Mouse (Mus musculus) embryonic facial prominence, embryonic 10.5 days (tissue): ENCODE data around the gene Tmprss7. TPM values are rescaled to one million over a fixed set of nuclear protein-coding genes. Genes with fewer than 3 reads are reported as not detected.

ENCODE experiments used
- DNase-seq: peaks from one replicate; pipeline ENCODE4 v3.0.0-alpha.2; 2017; ENCODE audit warnings: low spot score
- H3K27ac ChIP-seq: fragments of 300-500 bp; sonication (generic); replicated peaks from 2 replicates; pipeline ENCODE4 v1.5.1; 2016; ENCODE audit warnings: mild to moderate bottlenecking
- H3K27me3 ChIP-seq: fragments of 300-500 bp; sonication (generic); replicated peaks from 2 replicates; pipeline ENCODE4 v1.6.1; 2016; ENCODE audit warnings: low read depth, mild to moderate bottlenecking; ENCODE audit not compliant: poor library complexity, severe bottlenecking
- H3K36me3 ChIP-seq: fragments of 300-500 bp; sonication (generic); replicated peaks from 2 replicates; pipeline ENCODE4 v1.6.1; 2016; ENCODE audit warnings: mild to moderate bottlenecking, moderate library complexity
- H3K4me1 ChIP-seq: fragments of 300-500 bp; sonication (generic); 2 replicates; pipeline ENCODE4 v1.6.1; 2016
- H3K4me3 ChIP-seq: fragments of 300-500 bp; sonication (generic); 2 replicates; pipeline ENCODE4 v1.5.1; 2016; ENCODE audit warnings: mild to moderate bottlenecking, moderate library complexity
- H3K9me3 ChIP-seq: fragments of 300-500 bp; sonication (generic); 2 replicates; pipeline ENCODE4 v1.6.1; 2016; ENCODE audit warnings: mild to moderate bottlenecking
- WGBS: fragments of 180-500 bp; shearing (Covaris S2); methylation state at CpG from one replicate; pipeline ENCODE4 v1.1.7; 2016; 5-methylcytosine and 5-hydroxymethylcytosine counted together
- polyA plus RNA-seq: library from polyadenylated mRNA; unstranded; fragments of >200 nt; fragmentation: Nextera tagmentation; extraction: Ambion mirVana; gene quantifications from 2 replicates; pipeline ENCODE4 v1.2.1, GENCODE M21; 2016

The Tmprss7 gene
- polyA plus RNA-seq, 1 experiment from 2014 or later, result 0.15 TPM

- no peak for DNase-seq
- Histone ChIP-seq H3K27ac (no peak overlapping the region), H3K27me3 (no peaks in the 10 kb centered on the region), H3K4me1 (no peaks in the 10 kb centered on the region), H3K9me3 (no peaks in the 10 kb centered on the region), H3K4me3 (no peak overlapping the region), H3K36me3 (peaks cover 78% of the 10 kb centered on the region)
- WGBS, result 83% methylated on average over 5 of the region's 5 CpGs
Observed at GRCm38 (mm10) chr16:45714489-45715150, 21.2 kb upstream of the Tmprss7 start.

DNA sequence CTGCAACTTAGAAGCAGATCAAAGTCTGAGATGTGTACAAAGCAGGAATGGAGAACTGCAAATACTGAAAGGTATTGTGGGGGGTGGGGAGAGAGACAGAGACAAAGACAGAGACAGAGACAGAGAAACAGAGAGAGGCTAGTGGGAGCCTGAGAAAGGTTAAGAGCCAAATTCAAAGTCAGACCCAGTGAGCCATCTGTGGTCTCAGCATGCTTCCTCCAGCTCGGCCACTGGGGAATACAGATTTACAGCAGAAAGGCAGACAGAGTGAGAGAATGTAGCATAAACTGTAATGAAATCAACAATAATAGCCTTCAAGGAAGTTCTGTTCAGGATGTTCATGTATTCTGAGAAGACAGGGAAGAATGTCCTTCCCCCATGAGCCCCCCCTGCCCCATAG is 20.4 kb upstream of the Tmprss7 start:
- no peak for DNase-seq
- peaks cover 72% of the 10 kb centered on the region for H3K36me3 ChIP-seq
- H3K4me3 ChIP-seq, result no peak overlapping the region
- no peaks in the 10 kb centered on the region for H3K9me3 ChIP-seq
- WGBS, result 71% methylated on average over 1 of the region's 1 CpGs
- no peak overlapping the region for H3K27ac ChIP-seq
- no peaks in the 10 kb centered on the region for H3K27me3 ChIP-seq
- H3K4me1 ChIP-seq, result no peaks in the 10 kb centered on the region

GRCm38 (mm10) chr16:45713261-45713660 is 19.8 kb upstream of the Tmprss7 start:
- Histone ChIP-seq H3K9me3 (no peaks in the 10 kb centered on the region), H3K36me3 (peaks cover 68% of the 10 kb centered on the region), H3K27ac (no peak overlapping the region), H3K4me3 (no peak overlapping the region), H3K27me3 (no peaks in the 10 kb centered on the region), H3K4me1 (no peaks in the 10 kb centered on the region)
- 88% methylated on average over 5 of the region's 5 CpGs for WGBS
- no peak for DNase-seq

DNA sequence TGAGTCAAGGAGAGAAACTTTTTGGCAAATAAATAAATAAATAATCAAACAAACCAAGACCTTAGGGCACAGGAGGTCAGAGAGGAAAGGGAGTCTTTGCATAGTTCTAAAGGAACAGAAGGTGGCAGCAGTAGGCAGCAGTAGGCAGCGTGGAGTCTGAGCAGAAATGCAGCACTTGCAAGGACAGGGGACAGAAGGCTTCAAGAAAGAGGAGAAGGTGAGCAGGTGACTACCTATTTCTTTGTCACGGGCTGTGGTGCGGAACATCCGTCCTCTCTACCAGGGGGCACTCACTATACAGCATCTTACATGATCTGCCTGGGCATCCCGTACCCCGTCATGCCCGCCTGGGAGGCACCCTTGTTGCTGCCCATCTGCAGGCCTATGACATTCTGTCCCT is 17.8 kb upstream of the Tmprss7 start:
- no peaks in the 10 kb centered on the region for H3K4me1 ChIP-seq
- no peaks in the 10 kb centered on the region for H3K27me3 ChIP-seq
- DNase-seq, result no peak
- H3K4me3 ChIP-seq, result no peak overlapping the region
- H3K36me3 ChIP-seq, result peaks cover 48% of the 10 kb centered on the region
- no peak overlapping the region for H3K27ac ChIP-seq
- H3K9me3 ChIP-seq, result no peaks in the 10 kb centered on the region
- WGBS, result 70% methylated on average over 7 of the region's 7 CpGs

- Histone ChIP-seq H3K4me1 (no peaks in the 10 kb centered on the region), H3K36me3 (no peaks in the 10 kb centered on the region), H3K27me3 (no peaks in the 10 kb centered on the region), H3K9me3 (no peaks in the 10 kb centered on the region), H3K27ac (no peak overlapping the region), H3K4me3 (no peak overlapping the region)
- 74% methylated on average over 5 of the region's 5 CpGs for WGBS
- DNase-seq, result no peak
Observed at GRCm38 (mm10) chr16:45699301-45699700, 5.8 kb upstream of the Tmprss7 start.

DNA sequence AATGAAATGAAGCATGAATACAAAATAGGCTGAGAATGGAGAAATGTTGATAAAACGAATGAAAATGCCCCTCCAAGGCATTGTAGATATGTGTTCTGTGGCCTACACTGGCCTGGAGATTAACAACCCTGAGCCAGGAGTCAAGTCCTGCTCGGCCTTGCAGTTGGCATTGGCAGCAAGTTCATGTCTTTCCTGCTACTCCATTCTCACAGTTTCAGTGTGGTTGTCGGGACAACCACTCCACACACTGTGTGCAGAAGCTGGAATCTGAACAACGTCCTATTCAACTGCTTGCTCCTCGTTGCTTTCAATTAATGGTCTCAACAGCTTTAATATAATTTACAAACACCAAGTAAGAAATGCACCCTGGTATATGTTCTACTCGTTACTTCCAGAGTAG is 4.5 kb upstream of the Tmprss7 start:
- Histone ChIP-seq H3K4me3 (no peak overlapping the region), H3K4me1 (no peaks in the 10 kb centered on the region), H3K9me3 (no peaks in the 10 kb centered on the region), H3K27me3 (no peaks in the 10 kb centered on the region), H3K36me3 (no peaks in the 10 kb centered on the region), H3K27ac (no peak overlapping the region)
- DNase-seq, result no peak
- 82% methylated on average over 6 of the region's 6 CpGs for WGBS

DNA sequence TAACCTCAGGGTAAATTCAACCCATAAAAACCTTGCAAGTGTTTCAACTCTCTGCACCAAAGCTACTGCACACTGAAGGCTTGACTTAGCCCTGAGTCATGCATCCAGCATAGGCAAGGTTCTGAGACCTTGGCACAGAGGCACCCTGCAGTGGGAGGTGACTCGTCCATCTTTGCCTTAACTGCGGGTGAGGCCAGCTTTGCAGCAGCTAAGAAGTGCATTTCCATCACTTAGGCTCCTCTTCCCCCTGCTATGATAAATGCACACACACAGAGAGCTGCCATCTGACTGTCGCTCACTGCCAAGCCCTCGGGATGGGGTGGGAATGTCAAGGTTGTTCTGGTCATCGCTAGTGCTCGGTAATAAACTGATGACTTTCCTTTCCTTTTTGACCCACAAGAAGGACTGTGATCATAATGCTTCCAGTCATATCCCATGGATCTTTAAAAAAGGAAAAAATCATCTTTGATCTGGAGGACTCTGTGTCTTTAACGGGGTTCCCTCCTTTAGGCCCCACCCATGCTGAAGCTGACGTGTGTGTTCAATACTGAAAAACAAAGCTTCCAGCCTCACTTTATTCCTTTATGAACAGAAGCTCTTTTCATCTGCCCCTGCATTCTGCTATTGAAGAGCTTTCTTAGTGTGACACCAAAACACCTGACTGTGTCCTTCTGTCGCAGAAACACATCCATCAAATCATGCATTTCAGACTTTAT is 2.1 kb upstream of the Tmprss7 start:
- Histone ChIP-seq H3K27ac (no peak overlapping the region), H3K27me3 (no peaks in the 10 kb centered on the region), H3K36me3 (no peaks in the 10 kb centered on the region), H3K9me3 (no peaks in the 10 kb centered on the region), H3K4me1 (peaks cover under 1% of the 10 kb centered on the region; the same call in 1 of the 2 replicates), H3K4me3 (no peak overlapping the region)
- 78% methylated on average over 9 of the region's 9 CpGs for WGBS
- DNase-seq, result no peak

DNA sequence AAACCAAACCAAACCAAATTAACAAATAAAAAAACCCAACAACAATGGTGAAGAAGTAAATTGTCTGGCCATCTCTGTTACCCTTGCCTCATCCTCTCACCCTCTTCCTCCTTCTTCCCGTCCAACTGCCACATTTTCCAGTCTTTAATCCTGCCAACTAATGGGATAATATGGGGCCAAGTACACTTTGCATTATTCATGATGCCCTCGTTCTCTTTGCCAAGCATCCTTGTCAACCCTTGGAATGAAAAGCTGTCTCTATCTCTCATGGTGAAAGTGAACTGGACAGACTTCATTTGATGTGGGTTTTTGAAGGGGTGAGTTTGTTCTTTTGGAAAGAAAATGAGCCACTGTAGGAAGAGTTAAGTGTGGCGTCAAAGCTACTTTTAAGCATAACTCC is 607 bp downstream of the Tmprss7 start:
- Histone ChIP-seq H3K27me3 (no peaks in the 10 kb centered on the region), H3K36me3 (no peaks in the 10 kb centered on the region), H3K4me1 (peaks cover 7% of the 10 kb centered on the region), H3K4me3 (no peak overlapping the region), H3K9me3 (no peaks in the 10 kb centered on the region), H3K27ac (no peak overlapping the region)
- 82% methylated on average over 3 of the region's 3 CpGs for WGBS
- no peak for DNase-seq

DNA sequence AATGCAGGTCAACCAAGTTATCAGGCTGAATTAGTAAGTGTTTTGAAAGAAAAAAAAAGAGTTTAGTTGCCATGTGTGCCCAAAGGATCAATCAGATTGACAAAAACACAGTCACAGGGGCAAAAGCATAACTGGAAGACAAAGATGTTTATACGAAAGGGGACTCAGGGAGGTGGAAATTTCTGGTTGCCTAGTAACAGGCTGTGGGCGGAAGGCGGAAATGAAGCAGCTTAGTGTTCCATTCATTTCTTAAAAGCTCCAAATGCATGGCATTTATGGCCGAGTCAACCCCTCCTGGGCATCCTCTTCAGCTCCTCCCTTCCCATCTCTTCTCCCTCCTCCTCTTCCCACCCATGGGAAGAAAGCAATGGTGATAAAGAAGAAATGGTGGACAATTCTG is 3.3 kb downstream of the Tmprss7 start:
- no peaks in the 10 kb centered on the region for H3K36me3 ChIP-seq
- no peaks in the 10 kb centered on the region for H3K27me3 ChIP-seq
- peaks cover 7% of the 10 kb centered on the region for H3K4me1 ChIP-seq
- DNase-seq, result peak; percentile 14
- 36% methylated on average over 4 of the region's 4 CpGs for WGBS
- H3K27ac ChIP-seq, result no peak overlapping the region
- no peaks in the 10 kb centered on the region for H3K9me3 ChIP-seq
- H3K4me3 ChIP-seq, result no peak overlapping the region

DNA sequence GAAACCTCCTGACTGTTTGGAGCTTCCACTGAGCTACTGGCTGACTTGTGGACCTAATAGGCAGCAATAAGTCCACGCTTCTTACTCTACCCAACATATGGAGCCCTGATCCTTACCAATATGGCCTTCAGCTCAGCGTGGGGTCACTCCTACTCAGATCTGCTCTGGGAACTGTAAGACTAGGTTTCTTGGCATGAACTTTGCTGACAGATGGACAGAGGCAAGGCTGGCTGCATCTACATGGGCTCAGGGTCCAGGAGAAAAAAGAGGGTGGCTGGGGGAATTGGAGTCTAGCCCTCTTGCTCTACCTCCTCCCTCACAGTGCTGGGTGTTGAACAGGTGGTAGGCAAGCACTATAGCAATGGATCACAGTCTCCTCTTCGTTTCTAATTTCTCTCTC is 6.6 kb downstream of the Tmprss7 start:
- Histone ChIP-seq H3K9me3 (no peaks in the 10 kb centered on the region), H3K4me3 (no peak overlapping the region), H3K36me3 (no peaks in the 10 kb centered on the region), H3K27me3 (no peaks in the 10 kb centered on the region), H3K27ac (no peak overlapping the region), H3K4me1 (peaks cover 7% of the 10 kb centered on the region)
- no peak for DNase-seq
- 86% methylated on average over 3 of the region's 3 CpGs for WGBS

- no peak overlapping the region for H3K27ac ChIP-seq
- 68% methylated on average over 3 of the region's 3 CpGs for WGBS
Observed at GRCm38 (mm10) chr16:45685295-45685694, 8.2 kb downstream of the Tmprss7 start.

GRCm38 (mm10) chr16:45684815-45685214 is 8.6 kb downstream of the Tmprss7 start:
- Histone ChIP-seq H3K27me3 (no peaks in the 10 kb centered on the region), H3K4me3 (no peak overlapping the region), H3K4me1 (no peaks in the 10 kb centered on the region), H3K27ac (no peak overlapping the region), H3K36me3 (no peaks in the 10 kb centered on the region), H3K9me3 (no peaks in the 10 kb centered on the region)
- WGBS, result 15% methylated on average over 8 of the region's 8 CpGs
- peak; percentile 75 for DNase-seq

More at GRCm38 (mm10) chr16:45685295-45685694, 8.2 kb downstream of the Tmprss7 start:
- no peak overlapping the region for H3K4me3 ChIP-seq
- no peaks in the 10 kb centered on the region for H3K9me3 ChIP-seq
- DNase-seq, result no peak
- H3K27me3 ChIP-seq, result no peaks in the 10 kb centered on the region
- peaks cover 4% of the 10 kb centered on the region for H3K4me1 ChIP-seq
- H3K36me3 ChIP-seq, result no peaks in the 10 kb centered on the region

- Histone ChIP-seq H3K36me3 (no peaks in the 10 kb centered on the region), H3K9me3 (no peaks in the 10 kb centered on the region), H3K27ac (no peak overlapping the region), H3K4me1 (no peaks in the 10 kb centered on the region), H3K27me3 (no peaks in the 10 kb centered on the region), H3K4me3 (no peak overlapping the region)
- DNase-seq, result no peak
- WGBS, result 43% methylated on average over 1 of the region's 1 CpGs
Observed at GRCm38 (mm10) chr16:45676462-45676861, 17.0 kb downstream of the Tmprss7 start.
